Mouse (Mus musculus): ENCODE results near the gene Treml4. TPM values are rescaled to one million over a fixed set of nuclear protein-coding genes. Genes with fewer than 3 reads are reported as not detected.
"Not testable (repeated sequence)": the region's sequence is repeated elsewhere in the genome, so short reads cannot be mapped to it uniquely, and the experiment has no call there.

Gene Treml4
- total RNA-seq, 2 experiments from 2014 or later = not detected

DNA sequence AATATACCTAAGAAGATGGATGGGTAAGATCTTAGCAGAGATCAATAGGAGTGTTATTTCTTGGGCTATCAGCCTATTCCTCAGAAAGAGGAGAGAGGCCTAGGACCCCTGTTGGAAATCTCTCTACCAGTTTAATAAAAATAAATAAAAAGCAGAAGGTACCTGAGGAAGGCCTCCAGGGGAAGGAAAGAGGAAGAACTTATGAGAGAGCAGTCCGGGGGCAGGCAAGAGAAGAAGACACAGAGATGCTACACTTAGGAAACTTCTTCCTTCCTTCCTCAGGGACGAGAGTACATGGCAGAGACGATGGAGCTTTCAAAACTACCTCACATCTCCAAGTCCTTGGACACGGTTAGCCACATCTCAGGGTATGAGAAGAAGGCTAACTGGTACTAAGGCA, 10.0 kb downstream of the Treml4 start:
- no peak for DNase-seq (ENCODE audit: low spot score in 2 of 2)

DNA sequence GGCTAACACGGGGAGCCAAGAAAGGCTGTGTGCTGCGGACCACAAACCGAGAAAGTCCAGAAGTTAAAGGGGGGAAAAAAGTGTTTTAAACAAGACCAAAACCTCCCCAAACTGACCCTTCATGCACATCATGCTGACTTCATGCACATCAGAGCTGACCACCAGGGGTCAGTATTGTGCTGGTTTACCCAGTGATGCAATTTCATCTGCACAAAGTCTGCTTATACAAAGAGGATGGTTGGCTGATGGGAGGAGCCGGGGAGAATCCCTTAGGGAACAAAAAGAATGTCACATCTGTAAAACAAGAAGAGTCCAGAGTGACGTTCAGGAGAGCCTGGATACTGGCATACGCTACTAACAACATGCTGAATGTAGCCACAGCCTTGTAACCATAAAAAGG, 10.8 kb downstream of the Treml4 start:
- DNase-seq (ENCODE audit: low spot score in 2 of 2) = peak; percentile 63 to 78

DNA sequence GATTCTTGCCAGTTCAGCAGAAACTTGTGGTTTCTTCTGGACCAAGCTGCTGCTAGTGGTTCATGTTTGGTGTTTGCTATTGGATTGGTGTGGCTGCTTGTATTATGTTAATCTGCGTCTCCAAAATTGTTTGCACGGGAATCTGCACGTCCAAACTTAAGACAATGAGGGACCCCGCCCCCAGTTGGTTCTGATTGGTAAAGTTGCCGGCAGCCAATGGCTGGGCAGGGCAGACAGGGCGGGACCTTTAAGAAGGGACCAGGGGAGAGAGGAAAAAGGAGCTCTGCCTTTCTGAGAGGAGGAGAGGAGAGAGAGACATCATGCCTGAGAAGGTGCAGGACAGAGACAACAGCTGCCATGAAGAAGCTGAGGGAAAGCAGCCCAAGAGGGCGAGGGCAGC, 11.6 kb downstream of the Treml4 start:
- DNase-seq (ENCODE audit: low spot score in 2 of 2) = no peak

DNA sequence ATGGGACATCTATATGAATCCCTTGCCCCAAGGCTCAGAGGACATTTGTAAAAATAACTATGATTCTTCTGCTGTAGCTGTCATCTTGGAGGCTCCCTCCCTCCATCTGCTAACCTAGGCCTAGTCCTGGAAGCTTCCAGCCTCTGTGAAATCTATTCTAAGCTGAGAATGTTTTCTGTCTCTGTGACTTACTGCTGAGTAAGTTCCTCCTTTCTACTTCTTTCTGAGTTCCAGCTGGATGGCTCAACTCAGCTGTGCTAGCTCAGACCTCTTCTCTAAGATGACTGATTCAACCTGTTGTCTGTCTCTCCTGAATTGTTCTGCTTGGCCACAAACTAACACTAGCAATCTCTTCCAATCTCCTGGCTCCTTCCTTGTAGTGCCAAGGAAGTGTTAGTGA, 14.3 kb downstream of the Treml4 start:
- no peak for DNase-seq (ENCODE audit: low spot score in 2 of 2)

DNA sequence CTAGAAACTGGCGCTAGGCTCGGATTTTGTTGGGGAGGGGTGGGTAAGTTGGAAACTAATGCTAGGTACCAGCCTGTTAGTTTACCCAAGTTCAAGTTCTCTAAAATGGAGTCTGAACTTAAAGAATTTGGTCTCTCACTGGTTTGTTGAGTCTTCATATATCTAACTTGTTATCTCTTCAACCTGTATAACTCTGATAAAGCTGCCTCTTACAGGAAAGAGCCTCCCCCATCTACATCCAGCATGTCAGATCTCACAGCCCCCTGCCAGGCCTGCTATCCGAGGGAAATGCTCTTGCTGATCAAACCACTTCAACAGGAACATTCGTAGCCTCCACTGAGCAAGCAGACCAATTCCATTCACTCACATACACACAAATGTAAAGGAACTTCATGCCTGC, 14.9 kb downstream of the Treml4 start:
- DNase-seq (ENCODE audit: low spot score in 2 of 2) = no peak

DNA sequence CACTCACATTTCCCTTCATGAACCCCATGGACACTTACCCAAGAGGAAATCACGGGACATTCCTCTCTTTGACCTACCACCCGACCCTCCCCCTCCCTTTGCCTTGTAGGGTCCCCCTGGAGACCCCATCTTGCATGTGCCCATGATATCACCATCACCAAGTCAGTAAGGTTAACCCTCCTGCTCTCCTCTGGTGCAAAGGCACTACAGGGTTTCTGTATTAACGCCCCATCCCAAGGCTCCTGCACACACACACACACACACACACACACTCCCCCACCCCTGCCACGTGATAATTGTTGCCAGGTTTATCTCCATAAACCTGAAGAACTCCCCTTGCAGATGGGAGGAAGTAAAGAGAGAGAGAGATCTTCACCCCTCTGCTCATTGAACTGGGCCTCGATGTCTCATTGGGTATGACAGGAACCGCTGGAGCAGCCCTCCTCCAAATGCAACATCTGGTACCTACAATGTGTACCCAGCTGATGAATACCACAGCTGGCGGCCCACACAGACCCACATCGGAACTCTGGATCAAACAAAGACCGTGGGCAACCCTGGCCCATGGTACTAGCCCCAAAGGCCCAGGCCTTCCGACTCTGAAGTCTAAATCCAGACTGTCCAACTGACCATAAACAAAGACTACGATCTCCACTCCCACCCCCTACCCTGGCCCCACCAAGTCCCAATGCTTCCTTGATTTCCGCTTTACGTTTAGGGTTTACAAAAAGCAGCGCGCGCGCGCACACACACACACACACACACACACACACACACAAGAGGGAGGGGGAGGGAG, 17.0 kb downstream of the Treml4 start:
- no peak for DNase-seq (ENCODE audit: low spot score in 2 of 2)

DNA sequence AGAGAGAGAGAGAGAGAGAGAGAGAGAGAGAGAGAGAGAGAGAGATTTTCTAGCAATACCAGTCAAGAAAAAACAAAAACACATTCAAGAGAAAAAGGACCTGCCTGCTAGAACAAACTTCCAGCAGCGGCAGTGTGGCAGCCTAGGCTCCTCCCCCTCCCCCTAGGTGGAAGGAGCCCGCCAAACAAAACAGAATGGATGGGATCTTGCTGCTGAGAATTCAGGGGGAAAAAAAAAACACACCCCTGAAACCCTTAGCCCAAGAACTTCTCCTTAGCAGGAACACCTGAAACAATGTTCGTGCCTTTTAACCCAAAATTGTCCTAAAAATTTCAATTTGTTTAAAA, 17.6 kb downstream of the Treml4 start:
- DNase-seq (ENCODE audit: low spot score in 2 of 2) = no peak

DNA sequence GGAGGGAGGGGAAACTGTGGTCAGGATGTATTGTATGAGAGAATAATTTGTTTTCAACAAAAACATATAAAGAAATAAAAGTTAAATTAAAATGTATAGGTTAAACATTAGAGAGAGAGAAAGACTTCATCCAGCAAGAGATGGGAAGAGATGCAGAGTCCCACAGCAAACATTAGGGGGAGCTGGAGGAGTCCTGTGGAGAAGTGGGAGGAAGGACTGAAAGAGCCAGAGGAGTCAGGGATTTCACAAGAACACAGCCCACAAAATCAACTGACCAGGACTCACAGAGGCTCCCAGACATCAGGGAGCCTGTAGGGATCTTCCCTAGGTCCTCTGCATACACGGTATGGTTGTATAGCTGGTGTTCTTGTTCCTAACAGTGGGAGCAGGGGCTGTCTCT, 22.7 kb downstream of the Treml4 start:
- no peak for DNase-seq (ENCODE audit: low spot score in 2 of 2)

DNA sequence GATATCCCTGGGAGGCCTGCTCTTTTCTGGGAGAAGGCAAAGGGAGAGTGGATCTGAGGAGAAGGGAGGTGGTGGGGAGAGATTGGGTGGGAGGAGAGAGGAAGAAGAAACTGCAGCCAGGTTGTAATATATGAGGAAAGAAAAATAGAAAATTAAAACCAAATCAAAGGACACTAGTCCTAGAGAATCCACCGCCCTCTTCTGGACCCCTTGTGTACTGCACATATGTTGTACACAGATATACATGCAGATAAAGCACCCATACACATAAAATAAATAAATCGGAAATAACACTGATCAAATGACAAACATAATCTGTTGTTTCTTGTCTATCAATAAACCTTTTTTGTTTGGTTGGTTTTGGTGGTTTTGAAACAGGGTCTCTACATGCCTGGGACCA, 23.2 kb downstream of the Treml4 start:
- no peak for DNase-seq (ENCODE audit: low spot score in 2 of 2)

DNA sequence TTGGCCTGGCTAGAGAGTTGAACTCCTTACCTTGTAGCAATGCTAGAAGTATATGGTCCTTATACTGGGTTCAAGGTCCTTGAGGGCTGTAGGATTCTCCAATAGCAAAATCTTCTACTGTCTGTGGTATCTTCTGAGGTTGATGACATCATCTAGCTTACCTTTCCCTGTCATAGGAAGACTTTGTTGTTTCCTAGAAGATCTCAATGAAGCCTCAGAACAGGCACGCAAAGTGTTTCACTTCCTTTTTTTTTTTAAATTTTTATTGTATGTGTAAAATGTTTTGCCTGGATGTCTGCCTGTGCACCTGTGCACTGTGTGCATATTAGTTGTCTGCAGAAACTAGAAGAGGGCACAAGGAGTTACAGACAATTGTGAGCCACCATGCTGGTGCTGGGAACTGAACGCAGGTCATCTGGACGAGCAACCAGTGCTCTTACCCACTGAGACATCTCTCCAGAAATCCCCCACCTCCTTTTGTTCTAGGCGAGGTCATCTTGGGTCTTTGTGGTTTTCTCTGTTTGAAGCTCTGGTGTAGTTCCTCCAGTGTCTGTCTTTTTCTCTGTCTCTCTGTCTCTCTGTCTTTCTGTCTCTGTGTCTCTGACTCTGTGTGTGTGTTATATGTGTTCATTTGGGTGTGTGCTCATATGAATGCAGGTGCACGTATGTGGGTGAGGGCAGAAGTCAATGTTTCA, 29.6 kb downstream of the Treml4 start:
- no peak for DNase-seq (ENCODE audit: low spot score in 2 of 2)

DNA sequence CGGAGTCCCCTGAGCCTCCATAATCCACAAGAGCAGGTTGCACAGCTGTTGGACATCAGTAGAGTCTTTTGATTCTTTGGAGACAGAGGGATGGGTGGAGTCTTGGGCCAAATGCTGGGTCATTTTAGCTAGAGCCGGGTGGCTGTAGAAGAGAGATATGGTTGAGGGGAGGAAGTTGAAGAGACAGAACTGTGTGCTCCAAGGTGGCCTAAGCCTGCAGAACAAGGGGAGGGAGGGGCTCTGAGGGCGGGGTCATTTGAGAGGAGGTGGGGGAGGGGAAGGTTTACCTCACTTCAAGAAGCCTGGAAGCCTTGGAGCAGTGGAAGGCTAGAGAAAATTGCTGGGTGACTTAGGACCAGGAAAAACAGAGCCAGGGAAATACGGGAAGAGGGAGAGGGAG, 35.1 kb downstream of the Treml4 start, which contains the start of gene Treml2:
Gene Treml2 (plus strand): TSS at position 296 of the 400 bp plus-strand sequence.
- DNase-seq (ENCODE audit: low spot score in 2 of 2) = no peak

DNA sequence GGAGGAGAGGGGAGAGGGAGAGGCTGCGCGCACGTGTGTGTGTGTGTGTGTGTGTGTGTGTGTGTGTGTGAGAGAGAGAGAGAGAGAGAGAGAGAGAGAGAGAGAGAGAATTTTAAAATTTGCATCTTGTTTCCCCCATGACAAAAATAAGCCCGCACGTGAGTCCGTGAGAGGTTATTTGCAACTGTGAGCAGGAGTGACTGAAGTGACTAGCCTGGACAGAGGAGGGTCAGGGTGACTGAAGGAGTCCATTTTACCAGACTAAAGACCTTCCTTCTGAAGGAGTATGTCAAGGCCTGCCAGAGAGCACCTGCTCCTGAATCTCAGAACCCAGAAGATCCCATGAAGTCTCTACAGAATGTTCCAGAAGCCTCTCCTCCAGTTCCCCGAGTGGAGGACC, 35.7 kb downstream of the Treml4 start:
- no peak for DNase-seq (ENCODE audit: low spot score in 2 of 2)

DNA sequence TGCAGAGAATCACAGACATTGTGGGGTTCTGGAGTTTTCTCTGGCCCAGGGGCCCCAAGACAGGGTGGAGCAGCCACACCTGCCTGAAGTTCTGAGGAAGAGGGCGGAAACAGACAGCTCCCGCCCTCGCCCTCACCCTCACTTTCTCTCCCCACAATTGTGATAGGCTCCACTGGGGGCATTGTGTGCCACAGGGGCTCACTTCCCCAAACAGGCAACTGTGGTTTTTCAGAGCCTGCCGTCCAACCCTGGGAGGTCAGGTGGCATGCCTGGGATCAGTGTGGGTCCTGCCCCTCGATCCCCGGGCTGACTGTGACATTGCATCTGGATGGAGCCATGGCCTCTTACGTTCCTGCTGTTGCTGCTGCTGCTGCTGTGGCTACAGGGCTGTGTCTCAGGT, 36.1 kb downstream of the Treml4 start:
- DNase-seq (ENCODE audit: low spot score in 2 of 2) = no peak

DNA sequence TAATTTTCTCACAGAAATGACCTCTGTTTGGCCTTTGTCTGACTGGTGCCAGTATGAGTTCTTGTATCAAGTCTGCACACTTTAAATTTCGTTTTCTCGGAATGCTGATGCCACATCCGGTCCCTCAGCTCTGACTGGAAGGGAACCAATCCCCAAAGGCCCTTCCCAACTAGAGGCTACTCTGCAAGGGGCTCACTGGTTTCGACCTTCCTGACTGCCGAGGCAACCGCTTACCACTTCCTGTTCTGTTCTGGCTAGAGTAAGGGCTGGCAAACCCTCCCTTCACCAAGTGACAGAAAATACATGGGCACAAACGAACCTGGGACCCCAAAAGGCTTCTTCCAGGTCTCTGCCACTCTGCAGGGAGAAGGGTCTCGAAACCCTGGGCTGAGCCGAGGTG, 36.8 kb downstream of the Treml4 start:
- DNase-seq (ENCODE audit: low spot score in 2 of 2) = no peak

DNA sequence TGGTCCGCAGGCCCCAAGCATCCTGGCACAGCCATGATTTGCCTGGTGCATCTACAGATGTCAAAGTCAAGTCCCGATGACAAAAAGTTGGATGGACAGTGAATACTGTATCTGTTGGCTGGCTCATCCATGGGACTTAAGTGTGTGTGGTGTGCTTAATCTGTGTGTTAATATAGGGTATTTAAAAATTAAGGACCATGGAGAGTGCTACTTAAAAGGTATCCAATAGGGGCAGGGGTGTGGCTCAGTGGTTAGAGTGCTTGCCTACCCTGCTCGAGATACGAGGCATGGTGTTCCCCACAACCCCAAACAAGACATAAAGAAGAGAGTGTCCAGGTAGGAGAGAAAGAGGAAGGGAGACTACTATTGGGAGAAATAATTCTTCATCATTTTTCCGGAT, 37.7 kb downstream of the Treml4 start:
- DNase-seq (ENCODE audit: low spot score in 2 of 2) = no peak

DNA sequence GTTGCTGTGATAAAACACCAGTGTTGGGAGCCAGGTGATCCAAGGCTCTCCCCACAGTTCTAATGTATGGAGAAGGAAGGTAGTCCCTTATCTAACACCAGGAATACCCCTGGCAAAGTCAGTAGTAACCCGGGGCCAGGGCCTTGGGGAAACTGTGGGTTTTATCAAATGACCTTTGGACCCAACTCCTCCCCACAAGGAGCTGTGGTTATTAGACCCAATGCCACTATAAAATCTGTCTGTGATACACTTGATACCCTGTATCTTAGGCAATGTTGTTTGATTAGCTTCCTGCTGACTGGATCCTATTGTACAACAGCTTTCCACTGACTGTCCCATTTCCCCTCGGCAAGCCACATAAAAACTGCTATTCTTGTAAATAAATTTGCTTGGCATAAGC, 48.0 kb downstream of the Treml4 start:
- DNase-seq (ENCODE audit: low spot score in 2 of 2) = no peak

DNA sequence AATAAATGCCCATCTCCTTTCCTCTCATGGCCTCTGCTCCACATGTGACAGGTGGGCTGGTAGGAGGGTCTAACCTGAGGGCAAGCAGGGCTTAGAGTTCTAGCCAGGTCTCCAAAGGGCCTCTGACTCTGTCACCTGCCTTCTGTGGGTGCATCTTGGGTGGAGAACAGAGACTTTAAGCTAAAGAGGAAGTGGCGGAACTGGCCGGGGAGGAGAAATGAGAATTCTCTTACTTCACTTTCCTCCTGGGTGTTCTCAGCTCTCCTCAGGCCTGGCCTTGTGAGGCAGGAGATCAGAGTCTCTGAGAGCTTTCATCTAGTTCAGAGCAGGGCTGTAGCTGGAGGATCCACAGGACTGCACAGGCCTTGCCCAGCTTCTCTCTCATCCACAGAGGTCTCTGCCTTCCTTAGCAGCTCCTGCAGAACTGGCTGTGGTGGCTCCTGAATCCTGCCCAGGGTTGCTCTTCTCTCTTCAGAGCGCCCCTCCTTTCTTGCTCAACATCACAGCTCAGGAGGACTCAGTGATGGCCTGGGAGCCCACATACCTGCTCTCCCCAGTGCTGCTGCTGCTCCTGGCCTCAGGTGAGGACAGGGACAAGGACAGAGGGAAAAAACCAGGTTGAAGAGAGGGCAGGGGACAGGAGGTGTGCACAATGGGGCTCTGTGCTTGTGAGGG, 51.9 kb downstream of the Treml4 start, which contains the start of gene B430306N03Rik:
Gene B430306N03Rik (plus strand): TSS at position 237 of the 675 bp plus-strand sequence.
- DNase-seq (ENCODE audit: low spot score in 2 of 2) = not testable (repeated sequence)

DNA sequence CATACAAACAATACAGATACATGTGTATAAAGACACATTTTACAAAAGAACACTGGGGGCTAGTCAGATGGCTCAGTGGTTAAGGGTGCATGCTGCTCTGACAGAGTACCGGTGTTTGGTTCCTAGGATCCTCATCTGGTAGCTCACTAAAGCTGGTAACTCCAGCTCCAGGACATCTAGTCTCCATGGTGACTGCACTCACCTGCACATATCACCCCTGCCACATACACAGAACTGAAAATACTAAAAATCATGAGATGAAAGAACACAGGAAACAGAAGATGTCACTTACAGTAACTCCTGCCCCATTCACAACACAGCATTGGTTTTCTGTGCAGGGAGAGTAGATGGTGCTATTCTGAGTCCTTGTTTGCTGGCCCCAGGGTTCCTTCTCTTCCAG, 54.6 kb downstream of the Treml4 start:
- no peak for DNase-seq (ENCODE audit: low spot score in 2 of 2)

DNA sequence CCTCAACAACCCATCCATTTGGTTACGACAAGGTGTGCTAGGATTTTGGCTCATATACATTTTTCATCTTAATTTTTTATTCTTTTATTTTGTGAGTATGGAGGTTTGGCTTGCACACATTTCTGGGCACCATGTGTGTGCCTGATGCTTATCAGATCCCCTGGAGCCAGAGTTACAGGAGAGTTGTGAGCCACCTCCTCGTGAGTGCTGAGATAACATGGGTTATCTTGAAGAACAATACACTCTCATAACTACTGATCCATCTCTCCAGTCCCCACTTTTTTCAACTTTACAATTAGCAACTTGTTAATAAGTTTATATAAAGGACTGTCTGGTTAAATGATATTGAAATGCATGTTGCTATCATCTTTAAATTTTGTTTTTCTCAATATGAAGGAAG, 57.2 kb downstream of the Treml4 start:
- no peak for DNase-seq (ENCODE audit: low spot score in 2 of 2)

DNA sequence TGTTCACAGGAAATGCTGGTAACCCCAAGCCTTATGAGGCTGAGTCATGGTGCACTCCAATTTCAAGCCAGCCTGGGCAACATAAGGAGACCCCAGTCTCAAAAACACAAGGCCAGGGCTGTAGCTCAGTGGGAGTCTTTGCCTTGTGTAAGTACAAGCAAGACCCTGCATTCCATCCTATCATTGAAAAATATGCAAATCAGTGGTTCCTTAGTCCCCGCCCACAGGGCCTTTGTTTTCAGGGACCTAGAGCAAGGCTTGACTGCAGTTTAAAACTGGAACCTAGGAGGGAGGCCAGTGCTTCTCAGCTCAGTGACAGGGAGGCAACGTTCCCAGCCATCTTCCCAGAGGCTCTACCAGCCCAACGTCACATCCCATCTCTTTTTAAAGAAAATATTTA, 59.1 kb downstream of the Treml4 start:
- DNase-seq (ENCODE audit: low spot score in 2 of 2) = no peak

DNA sequence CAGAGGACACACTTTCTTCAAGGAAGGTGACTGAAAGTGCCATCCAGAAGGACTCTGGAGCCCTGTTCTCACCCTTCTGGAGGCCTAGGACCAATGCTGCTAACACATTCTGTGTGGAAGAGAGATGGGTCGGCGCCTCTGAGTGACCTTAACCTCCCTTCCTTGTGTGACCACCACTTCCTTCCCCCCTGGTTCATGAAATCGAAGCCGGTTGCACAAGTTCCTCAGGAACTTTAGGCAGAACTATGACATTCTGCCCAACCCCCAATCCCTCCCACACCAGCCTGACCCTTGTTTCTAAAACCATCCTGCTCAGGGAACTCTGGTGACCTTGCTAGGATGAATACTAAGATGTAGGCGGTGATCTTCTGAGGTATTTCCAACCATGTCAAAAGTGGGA, 60.2 kb downstream of the Treml4 start:
- DNase-seq (ENCODE audit: low spot score in 2 of 2) = no peak

All from layer of hippocampus, postnatal 14 days (tissue).